Mouse (Mus musculus): Measurements from ENCODE around the gene Eps8. TPM values are rescaled to one million over a fixed set of nuclear protein-coding genes. Genes with fewer than 3 reads are reported as not detected.

Gene Eps8
- total RNA-seq, 1 experiment, result 17.0 TPM

GRCm38 (mm10) chr6:137570019-137570418, 84.7 kb downstream of the Eps8 start:
- Histone ChIP-seq H3K9ac (ENCODE audit: insufficient read depth, low read depth, low read length, poor library complexity, severe bottlenecking) (no peak overlapping the region), H3K36me3 (ENCODE audit: control insufficient read depth, insufficient read depth, low read length, poor library complexity, severe bottlenecking) (no peaks in the 10 kb centered on the region), H3K9me3 (ENCODE audit: control insufficient read depth, insufficient read depth, low read depth, low read length) (no peaks in the 10 kb centered on the region), H3K27ac (ENCODE audit: insufficient read depth, low read depth, low read length, poor library complexity, severe bottlenecking) (no peak overlapping the region), H3K4me1 (ENCODE audit: control insufficient read depth in 2 of 2, insufficient read depth in 2 of 2, low read length in 2 of 2, poor library complexity in 1 of 2) (no peaks in the 10 kb centered on the region), H3K4me3 (ENCODE audit: insufficient read depth in 1 of 2, low read depth in 1 of 2, low read length in 2 of 2, poor library complexity in 1 of 2, severe bottlenecking in 1 of 2) (no peak overlapping the region)
- TF ChIP-seq HCFC1 (IDR thresholded peaks at IDR 0.05; ENCODE audit: borderline replicate concordance, insufficient read depth, low read length) (no peak), CHD2 (IDR thresholded peaks at IDR 0.05; ENCODE audit: low read depth, low read length) (no peak), ZC3H11A (IDR thresholded peaks at IDR 0.05; ENCODE audit: borderline replicate concordance, low read depth, low read length) (no peak)
- in situ Hi-C loops (cut with MboI; ENCODE audit: low sequenced_read_pairs in 2 of 2, unreplicated experiment in 2 of 2), result no loop called here
- DNase-seq (ENCODE audit: low read depth, low spot score), result no peak

- Histone ChIP-seq H3K9me3 (ENCODE audit: control insufficient read depth, insufficient read depth, low read depth, low read length) (no peaks in the 10 kb centered on the region), H3K4me1 (ENCODE audit: control insufficient read depth in 2 of 2, insufficient read depth in 2 of 2, low read length in 2 of 2, poor library complexity in 1 of 2) (no peaks in the 10 kb centered on the region), H3K9ac (ENCODE audit: insufficient read depth, low read depth, low read length, poor library complexity, severe bottlenecking) (no peak overlapping the region), H3K36me3 (ENCODE audit: control insufficient read depth, insufficient read depth, low read length, poor library complexity, severe bottlenecking) (no peaks in the 10 kb centered on the region), H3K4me3 (ENCODE audit: insufficient read depth in 1 of 2, low read depth in 1 of 2, low read length in 2 of 2, poor library complexity in 1 of 2, severe bottlenecking in 1 of 2) (no peak overlapping the region), H3K27ac (ENCODE audit: insufficient read depth, low read depth, low read length, poor library complexity, severe bottlenecking) (no peak overlapping the region)
- TF ChIP-seq ZNF384 (IDR thresholded peaks at IDR 0.05; ENCODE audit: low read depth, low read length) (no peak), ZC3H11A (IDR thresholded peaks at IDR 0.05; ENCODE audit: borderline replicate concordance, low read depth, low read length) (no peak), CHD2 (IDR thresholded peaks at IDR 0.05; ENCODE audit: low read depth, low read length) (no peak), HCFC1 (IDR thresholded peaks at IDR 0.05; ENCODE audit: borderline replicate concordance, insufficient read depth, low read length) (no peak), MAFK (IDR thresholded peaks at IDR 0.05; ENCODE audit: insufficient read depth, low read depth, low read length) (no peak)
- DNase-seq (ENCODE audit: low read depth, low spot score), result no peak
- in situ Hi-C loops (cut with MboI; ENCODE audit: low sequenced_read_pairs in 2 of 2, unreplicated experiment in 2 of 2), result no loop called here
Observed at GRCm38 (mm10) chr6:137569071-137569470, 85.6 kb downstream of the Eps8 start.

GRCm38 (mm10) chr6:137565890-137566289, 88.8 kb downstream of the Eps8 start:
- no peaks in the 10 kb centered on the region for H3K9me3 ChIP-seq (ENCODE audit: control insufficient read depth, insufficient read depth, low read depth, low read length)
- in situ Hi-C loops (cut with MboI; ENCODE audit: low sequenced_read_pairs in 2 of 2, unreplicated experiment in 2 of 2), result no loop called here
- TF ChIP-seq HCFC1 (IDR thresholded peaks at IDR 0.05; ENCODE audit: borderline replicate concordance, insufficient read depth, low read length), result no peak
- TF ChIP-seq MAFK (IDR thresholded peaks at IDR 0.05; ENCODE audit: insufficient read depth, low read depth, low read length), result no peak
- no peak for TF ChIP-seq ZC3H11A (IDR thresholded peaks at IDR 0.05; ENCODE audit: borderline replicate concordance, low read depth, low read length)
- TF ChIP-seq CHD2 (IDR thresholded peaks at IDR 0.05; ENCODE audit: low read depth, low read length), result no peak
- TF ChIP-seq ZNF384 (IDR thresholded peaks at IDR 0.05; ENCODE audit: low read depth, low read length), result no peak
- no peak overlapping the region for H3K27ac ChIP-seq (ENCODE audit: insufficient read depth, low read depth, low read length, poor library complexity, severe bottlenecking)
- H3K9ac ChIP-seq (ENCODE audit: insufficient read depth, low read depth, low read length, poor library complexity, severe bottlenecking), result no peak overlapping the region
- H3K36me3 ChIP-seq (ENCODE audit: control insufficient read depth, insufficient read depth, low read length, poor library complexity, severe bottlenecking), result no peaks in the 10 kb centered on the region
- H3K4me3 ChIP-seq (ENCODE audit: insufficient read depth in 1 of 2, low read depth in 1 of 2, low read length in 2 of 2, poor library complexity in 1 of 2, severe bottlenecking in 1 of 2), result no peak overlapping the region
- no peak for DNase-seq (ENCODE audit: low read depth, low spot score)
- H3K4me1 ChIP-seq (ENCODE audit: control insufficient read depth in 2 of 2, insufficient read depth in 2 of 2, low read length in 2 of 2, poor library complexity in 1 of 2), result peaks cover 0 to 8% of the 10 kb centered on the region in 2 experiments; a peak in 2 of 4 replicates

- in situ Hi-C loops (cut with MboI; ENCODE audit: low sequenced_read_pairs in 2 of 2, unreplicated experiment in 2 of 2), result no loop called here
- Histone ChIP-seq H3K9ac (ENCODE audit: insufficient read depth, low read depth, low read length, poor library complexity, severe bottlenecking) (no peak overlapping the region), H3K4me1 (ENCODE audit: control insufficient read depth in 2 of 2, insufficient read depth in 2 of 2, low read length in 2 of 2, poor library complexity in 1 of 2) (peaks cover 0 to 11% of the 10 kb centered on the region in 2 experiments; a peak in 2 of 4 replicates), H3K27ac (ENCODE audit: insufficient read depth, low read depth, low read length, poor library complexity, severe bottlenecking) (no peak overlapping the region), H3K36me3 (ENCODE audit: control insufficient read depth, insufficient read depth, low read length, poor library complexity, severe bottlenecking) (no peaks in the 10 kb centered on the region), H3K4me3 (ENCODE audit: insufficient read depth in 1 of 2, low read depth in 1 of 2, low read length in 2 of 2, poor library complexity in 1 of 2, severe bottlenecking in 1 of 2) (no peak overlapping the region), H3K9me3 (ENCODE audit: control insufficient read depth, insufficient read depth, low read depth, low read length) (no peaks in the 10 kb centered on the region)
- DNase-seq (ENCODE audit: low read depth, low spot score), result no peak
- no peak for TF ChIP-seq CHD2 (IDR thresholded peaks at IDR 0.05; ENCODE audit: low read depth, low read length)
- no peak for TF ChIP-seq MAFK (IDR thresholded peaks at IDR 0.05; ENCODE audit: insufficient read depth, low read depth, low read length)
Observed at GRCm38 (mm10) chr6:137565454-137565853, 89.2 kb downstream of the Eps8 start.

- H3K36me3 ChIP-seq (ENCODE audit: control insufficient read depth, insufficient read depth, low read length, poor library complexity, severe bottlenecking), result no peaks in the 10 kb centered on the region
- H3K4me1 ChIP-seq (ENCODE audit: control insufficient read depth in 2 of 2, insufficient read depth in 2 of 2, low read length in 2 of 2, poor library complexity in 1 of 2), result peaks cover 0 to 17% of the 10 kb centered on the region in 2 experiments; a peak in 2 of 4 replicates
- no peak overlapping the region; the same call in 1 of the 2 replicates for H3K9ac ChIP-seq (ENCODE audit: insufficient read depth, low read depth, low read length, poor library complexity, severe bottlenecking)
- no peak for DNase-seq (ENCODE audit: low read depth, low spot score)
- no peak for TF ChIP-seq HCFC1 (IDR thresholded peaks at IDR 0.05; ENCODE audit: borderline replicate concordance, insufficient read depth, low read length)
- TF ChIP-seq ZNF384 (IDR thresholded peaks at IDR 0.05; ENCODE audit: low read depth, low read length), result no peak
- TF ChIP-seq ZC3H11A (IDR thresholded peaks at IDR 0.05; ENCODE audit: borderline replicate concordance, low read depth, low read length), result no peak
- TF ChIP-seq CHD2 (IDR thresholded peaks at IDR 0.05; ENCODE audit: low read depth, low read length), result no peak
- TF ChIP-seq MAFK (IDR thresholded peaks at IDR 0.05; ENCODE audit: insufficient read depth, low read depth, low read length), result no peak
- peaks cover under 1% of the 10 kb centered on the region; the same call in 1 of the 2 replicates for H3K9me3 ChIP-seq (ENCODE audit: control insufficient read depth, insufficient read depth, low read depth, low read length)
- no peak overlapping the region; the same call in 1 of the 2 replicates for H3K27ac ChIP-seq (ENCODE audit: insufficient read depth, low read depth, low read length, poor library complexity, severe bottlenecking)
- H3K4me3 ChIP-seq (ENCODE audit: insufficient read depth in 1 of 2, low read depth in 1 of 2, low read length in 2 of 2, poor library complexity in 1 of 2, severe bottlenecking in 1 of 2), result no peak overlapping the region
- in situ Hi-C loops (cut with MboI; ENCODE audit: low sequenced_read_pairs in 2 of 2, unreplicated experiment in 2 of 2), result no loop called here
Observed at GRCm38 (mm10) chr6:137560358-137560859, 94.3 kb downstream of the Eps8 start.

Data from ES-E14 (cell line).